Mouse (Mus musculus) hindbrain, embryonic 10.5 days (tissue): ENCODE data around the gene Kiss1r. TPM values are rescaled to one million over a fixed set of nuclear protein-coding genes. Genes with fewer than 3 reads are reported as not detected.

Experiments used
- polyA plus RNA-seq: library from polyadenylated mRNA; unstranded; fragments of >200 nt; fragmentation: Nextera tagmentation; extraction: Ambion mirVana; gene quantifications from 2 replicates; pipeline ENCODE4 v1.2.1, GENCODE M21; 2016

Gene Kiss1r
- polyA plus RNA-seq, 1 experiment from 2014 or later, result 0.72 TPM

Other genes with a start within 250 kb of the Kiss1r start
- gene Tpgs1, start 247.6 kb upstream of the Kiss1r start, polyA plus RNA-seq, result 66.0 and 76.6 TPM in 2 replicates
- gene Cdc34, start 234.8 kb upstream of the Kiss1r start, polyA plus RNA-seq, result 243 and 244 TPM in 2 replicates
- 0.75 and 1.2 TPM in 2 replicates for gene Gzmm, start 228.0 kb upstream of the Kiss1r start, polyA plus RNA-seq
- 657 and 686 TPM in 2 replicates for gene Bsg, start 212.5 kb upstream of the Kiss1r start, polyA plus RNA-seq
- 0.08 and 0.11 TPM in 2 replicates for gene Hcn2, start 200.3 kb upstream of the Kiss1r start, polyA plus RNA-seq
- 47.3 and 51.6 TPM in 2 replicates for gene Polrmt, start 170.4 kb upstream of the Kiss1r start, polyA plus RNA-seq
- 0.12 and 0.55 TPM in 2 replicates for gene Fgf22, start 161.9 kb upstream of the Kiss1r start, polyA plus RNA-seq
- 124 and 136 TPM in 2 replicates for gene Rnf126, start 150.0 kb upstream of the Kiss1r start, polyA plus RNA-seq
- 1.7 and 1.8 TPM in 2 replicates for gene Fstl3, start 139.7 kb upstream of the Kiss1r start, polyA plus RNA-seq
- gene Prss57, start 126.0 kb upstream of the Kiss1r start, polyA plus RNA-seq, result 0.10 TPM in 1 of 2 replicates, not detected in the other
- 142 and 175 TPM in 2 replicates for gene Palm, start 123.4 kb upstream of the Kiss1r start, polyA plus RNA-seq
- gene Misp, start 96.0 kb upstream of the Kiss1r start, polyA plus RNA-seq, result 1.0 and 2.4 TPM in 2 replicates
- 288 and 338 TPM in 2 replicates for gene Ptbp1, start 62.5 kb upstream of the Kiss1r start, polyA plus RNA-seq
- 10.0 and 15.1 TPM in 2 replicates for gene Prtn3, start 42.5 kb upstream of the Kiss1r start, polyA plus RNA-seq
- gene Plppr3, start 42.3 kb upstream of the Kiss1r start, polyA plus RNA-seq, result 122 and 205 TPM in 2 replicates
- gene Elane, start 30.7 kb upstream of the Kiss1r start, polyA plus RNA-seq, result not detected in 2 replicates
- not detected in 2 replicates for gene Cfd, start 26.1 kb upstream of the Kiss1r start, polyA plus RNA-seq
- 68.3 and 77.3 TPM in 2 replicates for gene Med16, start 8.0 kb upstream of the Kiss1r start, polyA plus RNA-seq
- 2.6 and 4.5 TPM in 2 replicates for gene Gm26602, start 6.1 kb upstream of the Kiss1r start, polyA plus RNA-seq
- gene R3hdm4, start 4.2 kb downstream of the Kiss1r start, polyA plus RNA-seq, result 130 and 152 TPM in 2 replicates
- gene Arid3a, start 10.1 kb downstream of the Kiss1r start, polyA plus RNA-seq, result 11.1 and 15.0 TPM in 2 replicates
- 128 and 140 TPM in 2 replicates for gene Wdr18, start 43.2 kb downstream of the Kiss1r start, polyA plus RNA-seq
- 0.35 TPM in 2 replicates for gene Grin3b, start 53.7 kb downstream of the Kiss1r start, polyA plus RNA-seq
- gene Tmem259, start 67.4 kb downstream of the Kiss1r start, polyA plus RNA-seq, result 11.8 and 13.1 TPM in 2 replicates
- gene Cnn2, start 71.6 kb downstream of the Kiss1r start, polyA plus RNA-seq, result 201 and 223 TPM in 2 replicates
- 4.4 and 6.0 TPM in 2 replicates for gene Abca7, start 79.5 kb downstream of the Kiss1r start, polyA plus RNA-seq
- gene Arhgap45, start 99.7 kb downstream of the Kiss1r start, polyA plus RNA-seq, result 8.4 and 9.0 TPM in 2 replicates
- gene Polr2e, start 122.8 kb downstream of the Kiss1r start, polyA plus RNA-seq, result 261 and 268 TPM in 2 replicates
- gene Gpx4, start 130.2 kb downstream of the Kiss1r start, polyA plus RNA-seq, result 681 and 705 TPM in 2 replicates
- 16.8 and 17.2 TPM in 2 replicates for gene Sbno2, start 188.6 kb downstream of the Kiss1r start, polyA plus RNA-seq
- 18.5 and 21.1 TPM in 2 replicates for gene Stk11, start 198.8 kb downstream of the Kiss1r start, polyA plus RNA-seq
- 484 and 504 TPM in 2 replicates for gene Atp5d, start 221.7 kb downstream of the Kiss1r start, polyA plus RNA-seq
- 7.1 and 15.0 TPM in 2 replicates for gene Cbarp, start 223.9 kb downstream of the Kiss1r start, polyA plus RNA-seq
- gene Midn, start 231.3 kb downstream of the Kiss1r start, polyA plus RNA-seq, result 22.3 and 24.6 TPM in 2 replicates
- gene Cirbp, start 249.0 kb downstream of the Kiss1r start, polyA plus RNA-seq, result 95.3 and 153 TPM in 2 replicates